Mouse (Mus musculus): ENCODE measurements around the gene Rnf186. TPM values are rescaled to one million over a fixed set of nuclear protein-coding genes. Genes with fewer than 3 reads are reported as not detected.

Rnf186 gene
- total and polyA plus RNA-seq, 2 experiments from 2014 or later, result not detected

- no peaks in the 10 kb centered on the region for H3K27me3 ChIP-seq (ENCODE audit: insufficient read depth, low read length)
- peak; percentile 49 for DNase-seq
- no peak overlapping the region for H3K27ac ChIP-seq (ENCODE audit: low read depth, low read length)
- ATAC-seq, result peak; percentile 34
- 73% methylated on average over 15 of the region's 15 CpGs for WGBS
- H3K4me2 ChIP-seq (ENCODE audit: low read depth), result no peak overlapping the region
- no peak for TF ChIP-seq CTCF (IDR thresholded peaks at IDR 0.05; ENCODE audit: low read depth)
- no peak overlapping the region for H3K4me3 ChIP-seq (ENCODE audit: low read depth, low read length)
- H3K9me3 ChIP-seq (ENCODE audit: low read length), result no peaks in the 10 kb centered on the region
- no peak overlapping the region for H3K9ac ChIP-seq
- no peaks in the 10 kb centered on the region for H3K4me1 ChIP-seq (ENCODE audit: insufficient read depth)
- no peaks in the 10 kb centered on the region for H3K36me3 ChIP-seq (ENCODE audit: insufficient read depth)
These were observed 7.8 kb upstream of the Rnf186 start for GRCm38 (mm10) chr4:138959120-138959519.

DNA sequence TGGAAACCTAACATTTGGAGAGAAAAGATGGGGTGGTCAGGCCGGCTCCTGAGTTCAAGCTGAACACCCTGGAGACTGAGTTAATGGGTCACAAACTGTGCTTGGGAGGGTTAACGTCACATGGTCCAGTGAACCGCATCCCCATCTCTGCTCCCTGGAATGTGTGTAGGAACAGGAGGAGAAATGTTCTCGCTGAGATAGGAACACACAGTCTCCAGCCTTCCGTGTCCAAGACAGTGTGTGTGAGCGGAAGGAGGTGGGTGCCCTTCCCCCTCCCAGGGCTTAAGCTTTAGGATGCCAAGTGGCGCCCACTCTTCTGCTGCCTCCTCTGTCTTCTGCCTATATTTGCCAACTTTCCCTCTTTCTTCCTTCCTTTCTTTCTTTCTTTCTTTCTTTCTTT, 7.0 kb upstream of the Rnf186 start:
- H3K27ac ChIP-seq (ENCODE audit: low read depth, low read length), result no peak overlapping the region
- 74% methylated on average over 7 of the region's 7 CpGs for WGBS
- DNase-seq, result no peak

GRCm38 (mm10) chr4:138962719-138963118, 4.2 kb upstream of the Rnf186 start:
- Histone ChIP-seq H3K4me3 (ENCODE audit: low read depth, low read length) (no peak overlapping the region), H3K4me1 (ENCODE audit: insufficient read depth) (no peaks in the 10 kb centered on the region), H3K9me3 (ENCODE audit: low read length) (no peaks in the 10 kb centered on the region), H3K36me3 (ENCODE audit: insufficient read depth) (no peaks in the 10 kb centered on the region), H3K27me3 (ENCODE audit: insufficient read depth, low read length) (no peaks in the 10 kb centered on the region), H3K9ac (no peak overlapping the region), H3K27ac (ENCODE audit: low read depth, low read length) (no peak overlapping the region), H3K4me2 (ENCODE audit: low read depth) (no peak overlapping the region)
- no peak for DNase-seq
- no peak for ATAC-seq
- no peak for TF ChIP-seq CTCF (IDR thresholded peaks at IDR 0.05; ENCODE audit: low read depth)
- WGBS, result 92% methylated on average over 5 of the region's 5 CpGs

More for the DNA sequence above, 7.0 kb upstream of the Rnf186 start:
- H3K9ac ChIP-seq, result no peak overlapping the region
- H3K9me3 ChIP-seq (ENCODE audit: low read length), result no peaks in the 10 kb centered on the region
- H3K4me3 ChIP-seq (ENCODE audit: low read depth, low read length), result no peak overlapping the region
- no peak for ATAC-seq
- H3K36me3 ChIP-seq (ENCODE audit: insufficient read depth), result no peaks in the 10 kb centered on the region
- no peak for TF ChIP-seq CTCF (IDR thresholded peaks at IDR 0.05; ENCODE audit: low read depth)
- H3K4me1 ChIP-seq (ENCODE audit: insufficient read depth), result no peaks in the 10 kb centered on the region
- no peaks in the 10 kb centered on the region for H3K27me3 ChIP-seq (ENCODE audit: insufficient read depth, low read length)
- H3K4me2 ChIP-seq (ENCODE audit: low read depth), result no peak overlapping the region

GRCm38 (mm10) chr4:138965871-138966270, 1.0 kb upstream of the Rnf186 start:
- no peak for ATAC-seq
- Histone ChIP-seq H3K4me3 (ENCODE audit: low read depth, low read length) (no peak overlapping the region), H3K36me3 (ENCODE audit: insufficient read depth) (no peaks in the 10 kb centered on the region), H3K27me3 (ENCODE audit: insufficient read depth, low read length) (no peaks in the 10 kb centered on the region), H3K9me3 (ENCODE audit: low read length) (no peaks in the 10 kb centered on the region), H3K27ac (ENCODE audit: low read depth, low read length) (no peak overlapping the region), H3K4me2 (ENCODE audit: low read depth) (no peak overlapping the region), H3K4me1 (ENCODE audit: insufficient read depth) (no peaks in the 10 kb centered on the region), H3K9ac (no peak overlapping the region)
- no peak for TF ChIP-seq CTCF (IDR thresholded peaks at IDR 0.05; ENCODE audit: low read depth)
- DNase-seq, result no peak
- 73% methylated on average over 5 of the region's 5 CpGs for WGBS

DNA sequence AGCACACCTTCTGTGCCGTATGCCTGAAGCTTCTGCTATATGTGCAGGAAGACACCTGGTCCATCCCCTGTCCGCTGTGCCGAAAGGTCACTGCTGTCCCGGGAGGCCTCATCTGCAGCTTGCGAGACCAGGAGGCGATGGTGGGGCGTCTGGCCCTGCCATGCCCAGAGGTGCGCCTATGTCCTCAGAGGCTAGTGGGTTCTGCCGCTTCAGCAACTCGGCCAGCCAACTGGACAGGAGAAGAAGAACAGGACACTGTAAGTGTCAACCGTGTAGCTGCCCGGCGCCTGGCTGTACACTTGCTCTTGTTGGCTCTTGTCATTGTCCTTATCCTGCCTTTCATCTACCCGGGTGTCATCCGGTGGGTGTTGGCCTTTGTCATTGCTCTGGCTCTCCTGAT, 573 bp downstream of the Rnf186 start:
- no peak overlapping the region for H3K9ac ChIP-seq
- H3K9me3 ChIP-seq (ENCODE audit: low read length), result no peaks in the 10 kb centered on the region
- ATAC-seq, result no peak
- H3K4me2 ChIP-seq (ENCODE audit: low read depth), result no peak overlapping the region
- no peaks in the 10 kb centered on the region for H3K4me1 ChIP-seq (ENCODE audit: insufficient read depth)
- TF ChIP-seq CTCF (IDR thresholded peaks at IDR 0.05; ENCODE audit: low read depth), result no peak
- no peaks in the 10 kb centered on the region for H3K36me3 ChIP-seq (ENCODE audit: insufficient read depth)
- H3K4me3 ChIP-seq (ENCODE audit: low read depth, low read length), result no peak overlapping the region
- no peaks in the 10 kb centered on the region for H3K27me3 ChIP-seq (ENCODE audit: insufficient read depth, low read length)
- 95% methylated on average over 15 of the region's 15 CpGs for WGBS
- H3K27ac ChIP-seq (ENCODE audit: low read depth, low read length), result no peak overlapping the region
- no peak for DNase-seq

GRCm38 (mm10) chr4:138968772-138969556, 2.1 kb downstream of the Rnf186 start:
- no peak for DNase-seq
- Histone ChIP-seq H3K9ac (no peak overlapping the region), H3K4me1 (ENCODE audit: insufficient read depth) (0 out of 2 replicates have a peak, but pooled peaks cover 3% of the 10 kb centered on the region), H3K27ac (ENCODE audit: low read depth, low read length) (no peak overlapping the region), H3K27me3 (ENCODE audit: insufficient read depth, low read length) (no peaks in the 10 kb centered on the region), H3K9me3 (ENCODE audit: low read length) (no peaks in the 10 kb centered on the region), H3K4me3 (ENCODE audit: low read depth, low read length) (no peak overlapping the region), H3K4me2 (ENCODE audit: low read depth) (no peak overlapping the region), H3K36me3 (ENCODE audit: insufficient read depth) (no peaks in the 10 kb centered on the region)
- ATAC-seq, result no peak
- WGBS, result 82% methylated on average over 16 of the region's 16 CpGs
- TF ChIP-seq CTCF (IDR thresholded peaks at IDR 0.05; ENCODE audit: low read depth), result no peak

DNA sequence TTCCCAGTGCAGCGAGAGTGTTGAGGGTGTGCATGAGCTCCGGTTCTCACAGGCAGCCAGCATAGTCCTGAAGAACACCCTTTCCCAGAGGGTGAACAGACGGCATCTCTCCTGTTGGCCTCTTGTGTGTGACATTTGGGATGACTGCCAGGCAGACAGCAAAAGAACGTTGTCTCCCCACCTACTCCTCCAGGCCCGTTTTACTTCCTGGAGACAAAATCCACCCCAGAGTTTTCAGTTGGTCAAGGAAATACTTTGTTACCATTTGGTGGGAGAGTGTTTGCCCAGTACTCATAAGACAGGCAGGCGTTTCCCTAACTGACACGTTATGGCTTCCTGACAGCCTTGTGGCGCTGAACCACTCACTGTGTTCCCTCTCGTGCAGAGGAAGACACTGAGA, 2.8 kb downstream of the Rnf186 start:
- no peak for DNase-seq
- no peak overlapping the region for H3K27ac ChIP-seq (ENCODE audit: low read depth, low read length)
- no peak overlapping the region for H3K4me3 ChIP-seq (ENCODE audit: low read depth, low read length)
- 0 out of 2 replicates have a peak, but pooled peaks cover 3% of the 10 kb centered on the region for H3K4me1 ChIP-seq (ENCODE audit: insufficient read depth)
- TF ChIP-seq CTCF (IDR thresholded peaks at IDR 0.05; ENCODE audit: low read depth), result no peak
- no peaks in the 10 kb centered on the region for H3K9me3 ChIP-seq (ENCODE audit: low read length)
- 49% methylated on average over 9 of the region's 9 CpGs for WGBS
- H3K27me3 ChIP-seq (ENCODE audit: insufficient read depth, low read length), result no peaks in the 10 kb centered on the region
- ATAC-seq, result no peak
- no peak overlapping the region for H3K9ac ChIP-seq
- H3K36me3 ChIP-seq (ENCODE audit: insufficient read depth), result no peaks in the 10 kb centered on the region
- no peak overlapping the region for H3K4me2 ChIP-seq (ENCODE audit: low read depth)

Measured in forebrain, postnatal 0 days (tissue).